Mouse (Mus musculus) kidney, postnatal 36 days (tissue): ENCODE results near the gene Agbl1.
"Not testable (repeated sequence)": the region's sequence is repeated elsewhere in the genome, so short reads cannot be mapped to it uniquely, and the experiment has no call there.

Experiments
- DNase-seq, 2 experiments: peaks; one replicate each; pipeline ENCODE4 v3.0.0; 2021 to 2022; ENCODE audit warnings: mixed read lengths in 2 of 2

The Agbl1 gene

DNA sequence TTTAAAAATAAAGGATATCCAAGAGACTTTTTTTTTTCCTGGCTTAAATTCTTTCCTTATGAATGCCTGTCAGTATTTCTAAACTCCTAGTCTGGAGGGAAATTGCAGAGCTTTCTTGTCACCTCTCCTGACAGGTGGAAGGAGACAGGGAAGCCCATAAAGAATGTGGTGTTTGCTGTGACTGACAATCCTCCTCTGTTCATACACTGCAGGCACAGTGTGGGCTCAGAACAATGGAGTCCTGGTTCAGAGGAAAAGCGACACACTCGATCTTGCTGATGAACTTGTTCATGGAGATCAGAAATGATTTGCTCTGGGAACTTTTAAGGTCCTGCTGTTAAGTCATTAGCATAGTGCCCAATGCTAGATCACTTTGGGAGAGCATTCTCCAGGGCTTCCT lies 368.1 kb downstream of the Agbl1 start:
- no peak for DNase-seq

GRCm38 (mm10) chr7:76600050-76600690 lies 370.5 kb downstream of the Agbl1 start:
- DNase-seq: no peak

DNA sequence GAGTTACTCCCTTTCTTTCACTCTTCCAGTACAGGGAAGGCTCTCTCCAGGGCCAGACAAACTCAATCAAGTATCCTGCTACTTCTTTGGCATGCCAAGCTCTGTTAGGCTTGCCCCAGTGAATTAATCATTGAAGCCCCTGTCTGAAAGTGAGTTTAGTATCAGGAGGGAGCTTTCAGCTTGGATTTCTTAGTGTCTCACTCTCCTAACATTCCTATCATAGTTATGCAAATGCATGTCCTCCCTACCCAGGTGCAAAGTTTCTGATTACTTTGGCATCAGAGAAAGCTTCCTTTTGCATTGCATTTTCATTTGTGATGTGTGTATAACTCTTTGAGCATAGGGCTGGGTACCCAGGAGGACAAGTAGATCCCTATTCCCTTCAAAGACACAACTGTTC lies 399.8 kb downstream of the Agbl1 start:
- peak; percentile 2 to 20 for DNase-seq

- no peak for DNase-seq
These were observed 421.3 kb downstream of the Agbl1 start for GRCm38 (mm10) chr7:76650984-76651383.

GRCm38 (mm10) chr7:76661072-76661471 lies 431.4 kb downstream of the Agbl1 start:
- DNase-seq: no peak

- DNase-seq: no peak
These were observed 445.2 kb downstream of the Agbl1 start for GRCm38 (mm10) chr7:76674856-76675255.

DNA sequence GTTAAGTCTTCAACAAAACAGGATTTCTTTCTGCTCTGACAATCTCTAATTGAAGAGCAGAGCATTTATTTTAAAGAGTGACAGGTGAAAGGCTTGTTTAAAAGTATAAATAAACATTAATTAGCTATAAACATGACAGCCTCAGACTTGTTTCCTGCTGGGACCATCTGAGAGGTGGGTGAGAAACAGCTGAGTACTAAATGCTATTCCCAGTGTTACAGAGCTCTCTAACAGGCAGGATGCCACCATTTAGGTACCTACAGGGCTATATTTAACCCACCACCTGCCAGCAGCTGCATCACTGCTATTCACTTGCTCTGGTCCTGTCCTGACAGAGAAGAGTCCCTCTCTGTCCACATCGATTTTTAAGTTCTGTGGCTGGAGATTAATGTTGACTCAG lies 471.5 kb downstream of the Agbl1 start:
- DNase-seq: no peak

GRCm38 (mm10) chr7:76732220-76732619 lies 502.5 kb downstream of the Agbl1 start:
- not testable (repeated sequence) for DNase-seq

GRCm38 (mm10) chr7:76777237-76777855 lies 547.7 kb downstream of the Agbl1 start:
- DNase-seq: no peak

DNA sequence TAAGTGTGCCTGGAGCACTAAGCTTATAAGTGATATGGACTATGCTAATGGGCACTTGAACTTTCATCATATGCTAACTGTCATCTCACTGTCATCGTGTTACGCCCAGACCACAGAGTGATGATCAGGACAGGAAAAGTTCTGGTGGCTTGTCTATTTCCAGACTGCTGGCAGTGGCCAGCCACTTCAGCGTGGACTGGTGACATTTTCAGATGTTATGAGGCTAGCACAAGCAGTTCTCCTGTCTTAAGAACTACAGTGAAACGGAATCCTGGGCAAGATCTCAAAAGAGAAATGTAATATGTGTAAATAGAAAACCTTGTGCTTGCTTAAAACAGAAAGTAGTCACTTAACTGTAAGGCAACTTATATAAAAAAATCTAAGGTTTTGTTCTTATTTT lies 550.8 kb downstream of the Agbl1 start:
- DNase-seq: no peak

DNA sequence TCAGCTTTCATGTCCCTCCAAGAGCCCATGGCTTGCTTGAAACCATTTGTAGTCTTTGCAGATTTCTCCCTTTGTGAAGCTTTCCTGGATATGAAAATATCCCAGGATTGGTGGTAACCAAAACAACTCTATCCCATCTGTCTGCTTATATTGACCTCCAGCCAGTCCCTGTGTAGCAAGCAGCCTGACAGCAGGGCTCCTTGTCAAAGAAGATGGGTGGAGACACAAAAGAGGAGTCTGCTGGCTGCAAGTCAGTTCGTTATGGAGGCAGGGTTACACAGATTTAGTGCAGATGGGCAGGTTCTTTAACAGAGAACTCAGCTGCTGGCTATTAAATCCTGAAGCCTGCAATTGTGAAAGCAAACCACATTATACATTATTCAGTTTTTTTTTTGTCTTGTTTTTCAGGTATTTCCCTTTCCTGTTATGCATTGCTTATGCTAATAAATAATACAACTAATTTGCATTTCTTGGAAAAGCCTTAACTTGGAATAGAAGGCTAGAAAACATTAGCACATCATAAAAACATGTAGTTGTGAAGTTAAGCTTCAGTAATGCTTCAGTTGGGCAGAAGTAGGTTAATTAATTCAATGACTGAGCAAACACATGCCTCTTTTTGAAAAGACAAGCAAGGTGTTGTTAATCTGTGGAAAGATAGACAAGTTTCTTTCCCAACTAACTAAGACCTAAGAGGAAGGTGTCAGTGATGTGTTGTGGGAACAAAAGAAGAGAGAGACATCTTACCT lies 559.0 kb downstream of the Agbl1 start:
- no peak for DNase-seq

- DNase-seq: no peak
These were observed 560.4 kb downstream of the Agbl1 start for GRCm38 (mm10) chr7:76790041-76790440.

GRCm38 (mm10) chr7:76791247-76791646 lies 561.6 kb downstream of the Agbl1 start:
- no peak for DNase-seq

DNA sequence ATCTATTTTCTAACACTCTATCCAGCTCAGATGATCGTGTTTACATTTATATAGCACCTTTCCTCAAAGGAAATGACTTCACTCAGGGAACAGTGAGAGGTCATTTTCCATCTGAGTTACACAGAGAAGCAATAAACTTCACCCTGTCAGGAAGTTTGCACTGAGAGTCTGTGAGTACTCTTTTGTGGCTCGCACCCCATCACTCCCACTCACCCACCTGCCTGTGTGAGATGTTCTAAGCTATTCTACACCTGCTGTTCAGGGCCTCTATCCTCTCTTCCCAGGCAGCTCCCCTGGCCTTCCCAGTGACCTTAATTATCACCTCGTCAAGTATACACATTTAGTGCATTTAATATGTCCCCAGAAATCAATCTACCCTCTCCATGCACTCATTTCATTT lies 580.3 kb downstream of the Agbl1 start:
- no peak for DNase-seq

GRCm38 (mm10) chr7:76820571-76820970 lies 590.9 kb downstream of the Agbl1 start:
- DNase-seq: no peak

DNA sequence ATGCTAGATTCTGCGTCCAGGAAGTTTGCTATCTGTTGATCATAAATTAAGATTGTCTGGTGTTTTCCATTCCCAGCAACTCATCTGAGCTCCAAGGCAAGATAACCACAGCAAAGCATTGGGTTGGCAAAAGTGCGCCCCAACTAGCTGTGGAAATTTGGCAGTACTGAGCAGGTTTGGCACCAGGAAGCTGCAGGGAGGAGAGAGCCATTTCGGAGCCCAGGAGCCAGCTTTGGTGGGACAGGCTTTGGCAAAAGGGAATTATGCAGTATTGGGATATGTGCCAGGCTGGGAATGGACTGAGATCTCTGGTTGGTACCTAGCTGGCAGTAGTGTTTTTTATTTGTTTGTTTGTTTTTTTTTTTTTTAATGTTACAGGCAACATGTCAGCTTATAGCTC lies 612.5 kb downstream of the Agbl1 start:
- DNase-seq: no peak

GRCm38 (mm10) chr7:76889416-76890209 lies 659.9 kb downstream of the Agbl1 start:
- peak in 1 of 2 experiments; percentile 1 for DNase-seq

- DNase-seq: no peak
These were observed 674.4 kb downstream of the Agbl1 start for GRCm38 (mm10) chr7:76904096-76904495.

- no peak for DNase-seq
These were observed 682.0 kb downstream of the Agbl1 start for GRCm38 (mm10) chr7:76911672-76912071.

- DNase-seq: no peak
These were observed 689.2 kb downstream of the Agbl1 start for GRCm38 (mm10) chr7:76918871-76919270.

GRCm38 (mm10) chr7:76921671-76922070 lies 692.0 kb downstream of the Agbl1 start:
- DNase-seq: no peak

DNA sequence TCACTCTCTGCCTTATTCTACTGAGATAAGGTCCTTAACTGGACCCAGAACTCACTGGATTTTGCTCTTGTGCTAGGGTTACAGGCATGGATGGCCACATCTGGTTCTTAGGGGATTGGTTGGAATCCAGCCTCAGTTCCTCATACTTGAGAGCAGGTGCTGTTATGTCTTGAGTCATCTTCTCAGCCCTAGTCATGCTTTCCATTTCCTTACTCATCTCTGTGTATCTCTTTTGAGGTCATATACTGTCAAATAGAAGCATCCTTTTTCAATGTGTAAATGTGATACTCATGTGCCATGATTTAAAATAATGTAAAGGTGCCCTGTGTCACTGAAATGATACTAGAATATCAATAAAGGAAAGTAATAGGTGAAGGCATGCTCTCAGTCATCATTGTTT lies 705.5 kb downstream of the Agbl1 start:
- no peak for DNase-seq

DNA sequence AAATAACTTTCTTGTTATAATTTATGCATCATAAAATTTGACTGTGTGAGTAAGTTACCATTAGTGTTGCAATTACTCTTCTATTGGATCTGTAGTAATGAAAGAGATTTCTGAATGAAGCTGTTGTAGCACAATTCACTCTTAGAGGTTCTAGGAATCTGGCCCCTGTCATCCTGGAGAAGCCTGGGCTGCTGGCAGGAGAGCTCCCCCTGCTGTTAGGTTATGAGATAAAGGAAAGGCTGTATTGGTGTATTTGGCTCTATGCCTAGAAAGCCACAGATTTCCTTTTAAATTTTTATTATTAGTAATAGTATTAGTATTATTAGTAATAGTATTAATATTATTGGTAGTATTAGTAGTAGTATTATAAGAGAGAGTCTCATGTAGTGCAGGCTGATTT lies 711.8 kb downstream of the Agbl1 start:
- DNase-seq: peak; percentile 40 to 50
